Mouse (Mus musculus): ENCODE results near the gene Relch.
A peak's percentile ranks its signal among the peaks of the same experiment; 100 is the strongest.
"Not testable (repeated sequence)": the region's sequence is repeated elsewhere in the genome, so short reads cannot be mapped to it uniquely, and the experiment has no call there.

The Relch gene

DNA sequence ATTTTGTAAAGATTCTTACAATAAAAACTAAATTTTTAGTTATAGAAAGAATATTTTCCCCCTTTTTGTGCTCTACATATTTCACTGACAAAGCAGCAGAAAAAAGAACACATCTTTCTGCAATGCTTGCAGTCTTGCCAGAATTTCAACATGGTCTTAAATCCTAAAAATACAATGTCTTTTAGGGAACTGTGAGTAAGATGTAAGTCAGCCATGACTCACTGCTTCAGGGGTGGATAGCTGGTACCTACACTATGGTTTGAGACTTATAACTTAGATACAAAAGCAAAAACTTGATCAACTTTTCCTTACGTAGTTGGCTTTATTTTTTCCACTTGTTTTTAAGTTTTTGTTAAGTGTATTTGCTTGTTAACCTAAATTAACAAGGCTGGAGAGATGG lies 78.8 kb downstream of the Relch start:
- DNase-seq (ENCODE audit: low read depth, low spot score): no peak

DNA sequence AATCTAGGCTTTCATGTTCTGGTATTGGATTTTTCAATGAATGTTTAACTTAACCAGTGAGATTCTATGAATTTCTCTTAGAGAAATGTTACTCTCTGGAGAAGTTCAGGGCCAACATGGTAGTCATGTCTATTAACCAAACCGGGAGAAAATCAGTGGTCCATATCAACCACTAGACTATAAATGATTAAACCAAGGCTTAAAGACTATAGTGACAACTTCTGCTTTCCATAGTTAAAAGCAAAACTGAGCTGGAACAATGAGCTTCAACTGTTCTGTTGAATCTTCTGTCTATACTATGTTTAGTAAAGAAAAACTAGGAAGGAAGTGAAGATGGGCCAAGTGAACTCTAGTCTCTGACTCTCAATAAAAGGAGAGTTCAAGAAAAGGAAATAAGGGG lies 82.8 kb downstream of the Relch start:
- no peak for DNase-seq (ENCODE audit: low read depth, low spot score)

DNA sequence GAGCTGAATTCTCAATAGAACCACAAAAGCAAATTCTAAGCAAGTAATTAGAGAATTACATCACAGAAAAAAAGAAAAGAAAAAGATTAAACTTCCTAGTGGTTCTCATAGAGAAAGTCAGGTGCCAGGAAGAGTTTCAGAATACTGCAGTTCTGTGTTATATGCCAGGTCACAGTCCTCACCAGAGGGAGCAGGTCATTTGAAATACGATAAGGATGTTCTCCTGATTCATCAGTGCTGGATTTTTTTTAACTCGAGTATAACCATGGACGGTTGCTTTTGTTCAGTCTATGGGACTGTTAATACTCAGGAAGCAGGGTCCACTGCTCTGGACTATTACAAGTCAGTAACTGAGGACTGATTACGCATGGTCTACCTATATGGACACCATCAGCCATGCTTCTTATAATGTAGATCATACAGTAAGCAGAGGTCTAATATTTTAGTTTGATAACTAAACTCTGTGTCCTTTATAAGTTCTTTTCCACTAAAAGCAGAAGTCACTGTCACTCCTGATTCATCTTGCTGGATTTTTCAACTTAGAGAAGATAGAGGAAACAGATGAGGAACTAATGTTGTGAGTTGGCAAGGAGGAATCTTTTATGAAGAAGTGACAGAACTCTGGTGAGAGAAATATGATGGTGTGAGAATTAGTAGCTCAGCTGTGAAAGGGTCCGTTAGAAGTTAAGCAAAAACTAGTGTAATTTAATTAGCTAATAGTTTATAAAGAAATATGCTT lies 83.4 kb downstream of the Relch start:
- DNase-seq (ENCODE audit: low read depth, low spot score): no peak

DNA sequence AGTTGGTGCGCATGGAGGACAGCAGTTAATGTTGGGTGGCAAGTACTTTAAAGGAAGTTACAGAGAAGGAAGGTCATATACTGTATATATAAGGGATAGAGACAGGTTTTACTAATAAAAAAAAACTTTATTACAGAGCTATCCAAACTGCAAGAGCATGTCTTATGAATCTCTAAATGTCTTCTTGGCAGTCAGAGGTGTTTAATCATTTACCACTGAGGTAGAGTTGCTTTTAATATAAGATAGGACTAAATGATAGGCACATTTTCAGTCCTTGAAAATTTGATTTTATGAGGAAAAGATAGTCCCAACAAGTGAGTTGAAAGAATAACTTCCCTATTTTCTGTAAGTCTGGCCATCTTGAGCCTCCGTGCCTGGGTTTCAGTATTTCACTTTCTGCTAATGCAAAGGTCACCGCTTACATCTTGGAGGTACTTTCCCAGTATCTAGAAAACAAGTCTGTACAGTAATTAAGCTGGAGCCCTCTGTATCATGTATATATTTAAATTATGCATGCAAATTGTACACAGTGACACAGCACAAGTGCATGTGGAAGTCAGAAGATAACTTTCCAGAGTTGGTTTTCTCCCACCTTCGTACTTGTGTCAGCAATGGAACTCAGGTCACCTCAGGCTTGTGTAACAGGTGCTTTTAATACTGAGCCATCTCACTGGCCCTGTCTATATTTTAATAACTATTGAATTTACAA lies 84.6 kb downstream of the Relch start:
- DNase-seq (ENCODE audit: low read depth, low spot score): no peak

DNA sequence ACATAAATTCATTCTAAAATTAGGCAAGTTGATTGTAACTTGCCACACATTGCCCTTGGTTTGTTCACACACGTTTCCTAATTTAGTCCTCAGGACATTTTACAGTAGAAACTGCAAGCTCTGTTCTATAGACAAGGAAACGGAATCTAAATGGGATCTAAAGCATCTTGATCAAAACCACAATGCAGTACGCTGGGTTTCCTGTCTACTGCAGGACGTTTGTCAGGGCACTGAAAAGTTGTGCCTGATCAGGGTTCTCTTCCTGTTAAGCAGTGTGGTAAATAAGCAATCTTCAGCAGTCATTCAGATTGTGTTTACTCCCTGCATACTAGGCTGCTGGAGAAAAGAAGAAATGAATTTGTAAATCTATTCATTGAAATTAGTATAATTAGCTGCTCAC lies 88.5 kb downstream of the Relch start:
- no peak for DNase-seq (ENCODE audit: low read depth, low spot score)

DNA sequence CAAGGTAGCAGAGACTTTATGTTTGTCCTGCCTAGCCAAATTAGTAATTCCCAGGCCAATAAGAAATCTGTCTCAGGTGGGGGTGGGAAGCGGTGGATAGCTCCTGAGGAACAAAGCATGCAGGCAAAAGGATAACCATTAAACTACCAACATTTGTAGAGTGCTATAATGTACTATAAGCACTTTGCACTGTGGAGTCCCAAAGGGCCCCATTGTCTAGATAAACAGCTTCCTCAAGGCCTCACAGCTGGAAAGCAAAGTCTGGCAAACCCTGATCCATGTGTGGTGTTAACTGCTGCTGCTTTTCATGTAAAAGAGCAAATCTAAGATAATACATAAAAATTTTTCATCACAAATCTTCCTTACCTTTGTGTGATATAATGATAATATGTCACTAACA lies 89.3 kb downstream of the Relch start:
- DNase-seq (ENCODE audit: low read depth, low spot score): peak; percentile 22

DNA sequence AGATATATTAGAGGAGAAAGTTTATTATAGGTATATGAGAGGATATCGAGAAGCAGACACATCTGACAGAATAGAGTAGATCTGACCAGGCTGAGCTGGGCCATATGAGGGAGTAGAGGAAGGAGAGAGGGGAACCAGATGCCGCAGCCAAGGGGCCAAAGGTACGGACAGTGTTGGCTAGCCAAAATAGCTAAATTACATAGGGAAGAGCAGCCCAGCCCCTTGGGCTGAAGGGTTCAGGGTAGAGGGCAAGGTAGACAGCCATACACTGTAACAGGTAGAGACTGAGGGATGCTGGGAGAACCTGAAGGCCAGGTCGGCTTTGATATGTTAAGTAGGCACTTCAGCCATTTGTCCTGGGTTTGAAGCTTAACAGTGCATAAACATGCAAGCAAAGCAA lies 95.1 kb downstream of the Relch start:
- DNase-seq (ENCODE audit: low read depth, low spot score): no peak

DNA sequence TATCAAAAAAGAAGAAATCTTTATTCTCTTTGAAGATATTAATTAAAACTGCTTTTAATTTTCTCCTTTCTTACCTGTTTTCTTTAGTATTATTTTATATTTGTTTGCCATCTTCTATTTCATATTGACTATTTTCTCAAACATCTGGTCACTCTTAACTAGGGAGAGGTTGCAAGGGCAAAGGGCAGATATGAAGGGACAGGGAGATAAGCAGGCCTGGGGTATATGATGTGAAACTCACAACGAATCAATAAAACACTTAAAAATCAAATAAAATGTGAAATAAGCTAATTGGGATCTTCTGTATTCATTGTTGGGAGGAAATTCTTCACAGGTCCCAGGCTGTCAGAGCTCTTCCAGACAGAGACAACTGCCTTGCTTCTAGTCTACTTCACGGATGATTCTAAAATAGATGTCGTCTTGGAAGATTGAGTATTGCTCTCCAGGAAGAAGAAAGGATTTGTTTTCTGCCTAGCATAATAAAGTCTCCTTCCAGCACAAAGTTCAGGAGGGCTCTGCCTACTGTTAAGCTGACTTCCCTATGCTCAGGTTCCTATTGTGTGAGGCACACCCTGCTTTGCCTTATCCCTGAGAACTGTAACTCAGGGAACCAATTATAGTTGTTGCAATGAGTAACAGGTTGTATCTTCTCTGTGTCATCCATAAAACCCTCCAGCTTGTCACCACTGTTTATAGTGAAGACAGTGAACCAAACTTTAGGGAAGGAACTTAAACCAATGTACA lies 95.9 kb downstream of the Relch start:
- no peak for DNase-seq (ENCODE audit: low read depth, low spot score)

DNA sequence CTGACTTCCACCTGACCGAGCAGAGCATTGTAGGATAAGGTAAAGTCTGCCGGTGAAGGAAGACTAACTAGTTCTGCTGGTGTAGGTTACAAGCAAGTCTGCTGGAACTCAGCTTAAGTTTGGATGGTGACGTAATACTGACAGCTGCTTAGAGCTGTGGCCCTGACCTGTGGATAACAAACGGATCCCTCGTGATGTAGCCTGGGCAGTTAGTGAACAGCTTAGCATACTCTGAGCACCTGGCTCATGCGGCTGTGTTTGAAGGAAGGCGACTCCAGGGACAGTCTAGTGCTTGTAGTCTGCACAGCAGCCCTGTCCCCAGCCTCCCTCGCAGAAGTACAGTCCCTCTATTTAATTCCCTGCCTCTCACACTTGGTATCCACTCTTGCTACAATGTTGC lies 101.9 kb downstream of the Relch start:
- DNase-seq (ENCODE audit: low read depth, low spot score): no peak

DNA sequence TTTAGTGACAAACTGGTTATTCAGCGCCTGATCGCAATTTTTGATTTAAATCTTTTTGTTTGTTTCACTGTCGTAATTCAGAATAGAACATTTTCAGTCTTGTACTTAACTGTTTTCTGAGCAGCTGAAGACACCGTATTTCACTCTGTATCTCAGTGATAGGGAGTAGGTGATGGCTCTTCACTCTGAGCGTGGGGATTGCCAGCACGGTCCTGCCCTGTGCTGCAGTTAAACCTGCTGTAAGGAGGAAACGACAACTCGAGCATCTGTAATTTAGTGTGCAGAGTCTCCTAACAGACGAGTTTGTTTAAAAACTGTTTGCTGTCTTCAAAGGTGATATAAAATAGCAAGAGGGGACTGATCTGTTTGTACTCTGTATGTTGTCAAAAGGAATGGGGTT lies 102.4 kb downstream of the Relch start:
- DNase-seq (ENCODE audit: low read depth, low spot score): not testable (repeated sequence)

DNA sequence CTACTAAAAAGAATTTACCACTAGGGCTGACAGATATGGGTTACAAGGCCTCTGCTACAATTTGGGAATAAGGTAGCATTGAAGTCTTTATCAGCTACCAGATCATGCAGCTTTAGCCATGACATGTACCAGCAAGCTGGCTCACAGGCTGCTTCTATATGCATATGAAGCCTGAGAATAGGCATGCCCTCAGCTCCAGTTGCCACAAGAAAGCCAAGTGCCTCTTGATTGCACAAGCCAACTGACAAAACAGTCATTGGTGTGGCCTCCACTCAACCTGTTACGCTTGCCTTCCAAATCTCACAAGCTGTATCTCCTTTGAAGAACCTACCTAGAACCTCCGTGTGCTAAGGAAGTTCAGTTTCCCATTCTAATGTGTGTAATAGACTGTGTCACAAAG lies 104.7 kb downstream of the Relch start:
- DNase-seq (ENCODE audit: low read depth, low spot score): no peak

DNA sequence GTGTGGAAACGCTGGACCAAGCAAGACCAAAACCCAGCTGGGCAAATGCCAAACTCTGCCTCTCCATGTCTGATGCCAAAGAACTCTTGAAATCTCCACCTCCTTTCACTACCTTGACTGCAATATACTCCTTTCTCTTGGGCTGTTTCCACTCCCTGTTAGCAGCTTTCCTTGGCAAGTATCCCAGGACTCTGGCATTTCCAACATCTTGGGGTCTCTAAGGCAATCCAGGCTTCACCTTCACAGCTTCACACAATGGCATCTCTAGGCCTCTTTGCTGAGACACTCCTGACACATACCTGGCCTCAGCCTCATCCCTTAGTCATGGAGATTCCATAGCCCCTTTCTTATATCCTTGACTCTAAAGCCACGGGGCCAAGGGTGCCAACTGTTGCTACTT lies 107.0 kb downstream of the Relch start:
- no peak for DNase-seq (ENCODE audit: low read depth, low spot score)

DNA sequence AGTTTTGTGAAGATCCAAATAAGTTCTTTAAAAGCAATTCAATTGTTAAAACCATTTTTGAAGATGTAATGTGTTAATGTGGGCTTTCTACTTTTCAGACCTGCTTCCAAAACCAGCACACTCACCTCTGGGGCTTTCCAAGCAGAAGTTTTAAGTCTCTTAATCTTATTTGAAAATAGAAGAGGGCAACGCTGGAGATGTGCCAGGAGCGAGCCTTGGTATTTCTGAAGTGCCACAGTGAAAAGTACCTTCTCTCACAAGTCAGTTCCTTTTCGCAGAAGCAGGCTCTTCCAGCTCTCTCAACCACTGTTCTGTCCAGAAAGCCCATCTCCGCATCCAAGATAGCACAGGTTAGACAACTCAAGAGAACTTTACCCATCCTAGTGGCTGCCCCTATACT lies 112.8 kb downstream of the Relch start:
- DNase-seq (ENCODE audit: low read depth, low spot score): no peak

DNA sequence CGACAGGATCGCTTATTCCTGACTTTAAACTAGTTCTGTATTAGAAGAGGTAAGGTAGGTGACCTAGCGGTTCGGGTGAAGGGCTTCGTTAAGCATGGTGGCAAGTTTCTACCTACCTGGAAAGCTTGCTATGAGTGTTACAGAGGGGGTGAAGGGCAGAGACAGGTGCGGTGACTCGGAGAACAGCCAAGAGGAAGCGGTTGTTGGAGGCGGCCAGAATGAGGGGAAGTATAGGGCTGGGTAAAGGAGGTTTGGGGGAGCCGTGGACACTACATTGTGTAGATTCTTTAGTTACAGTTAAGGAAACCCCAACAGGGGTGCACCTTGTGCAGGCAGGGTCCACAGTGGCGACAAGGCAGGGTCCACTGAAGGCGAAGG lies 116.4 kb downstream of the Relch start:
- DNase-seq (ENCODE audit: low read depth, low spot score): no peak

DNA sequence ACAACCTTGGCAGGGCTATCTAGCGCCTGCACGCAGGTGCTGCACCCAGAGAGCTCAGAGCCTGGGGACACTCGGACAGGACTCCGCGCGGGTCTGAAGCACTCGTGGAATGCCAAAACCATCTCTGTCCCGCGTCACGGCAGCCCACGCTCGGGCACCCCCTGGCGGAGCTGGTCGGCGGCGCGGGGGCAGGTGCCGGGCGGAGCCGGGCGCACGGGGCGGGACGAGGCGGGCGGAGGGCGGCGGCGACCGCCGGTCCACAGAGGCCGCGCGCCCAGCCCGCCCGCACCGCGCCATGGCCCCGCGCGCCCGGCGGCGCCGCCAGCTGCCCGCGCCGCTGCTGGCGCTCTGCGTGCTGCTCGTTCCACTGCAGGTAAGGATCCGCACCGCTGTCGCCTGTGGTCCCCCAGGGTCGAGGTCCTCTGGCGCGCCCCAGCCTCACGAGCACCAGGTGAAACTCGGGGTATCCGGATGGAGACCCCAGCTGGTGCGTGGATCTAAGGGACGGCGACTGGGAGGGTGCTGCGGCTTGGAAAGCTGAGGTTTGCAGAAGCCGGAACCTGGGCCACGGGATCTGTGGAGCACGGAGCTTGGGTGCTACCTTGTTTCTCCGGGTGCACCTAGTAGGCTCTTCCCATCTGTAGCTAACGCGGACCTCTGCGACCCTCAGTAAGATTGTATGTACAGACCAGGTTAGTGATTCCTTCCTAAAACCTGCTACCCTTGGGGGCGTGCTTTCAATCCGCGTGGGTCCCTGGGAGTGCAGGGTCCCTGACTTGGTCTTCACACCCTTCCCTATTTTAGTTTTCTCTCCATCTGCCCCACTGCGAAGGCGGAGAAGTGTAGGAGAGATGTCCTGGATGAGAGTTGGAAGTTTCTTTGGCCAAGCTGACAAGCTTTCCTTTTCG lies 117.0 kb downstream of the Relch start, which contains the start of gene Tnfrsf11a:
Gene Tnfrsf11a (plus strand): TSS at position 262 of the 908 bp plus-strand sequence.
- peak; percentile 46 for DNase-seq (ENCODE audit: low read depth, low spot score)

DNA sequence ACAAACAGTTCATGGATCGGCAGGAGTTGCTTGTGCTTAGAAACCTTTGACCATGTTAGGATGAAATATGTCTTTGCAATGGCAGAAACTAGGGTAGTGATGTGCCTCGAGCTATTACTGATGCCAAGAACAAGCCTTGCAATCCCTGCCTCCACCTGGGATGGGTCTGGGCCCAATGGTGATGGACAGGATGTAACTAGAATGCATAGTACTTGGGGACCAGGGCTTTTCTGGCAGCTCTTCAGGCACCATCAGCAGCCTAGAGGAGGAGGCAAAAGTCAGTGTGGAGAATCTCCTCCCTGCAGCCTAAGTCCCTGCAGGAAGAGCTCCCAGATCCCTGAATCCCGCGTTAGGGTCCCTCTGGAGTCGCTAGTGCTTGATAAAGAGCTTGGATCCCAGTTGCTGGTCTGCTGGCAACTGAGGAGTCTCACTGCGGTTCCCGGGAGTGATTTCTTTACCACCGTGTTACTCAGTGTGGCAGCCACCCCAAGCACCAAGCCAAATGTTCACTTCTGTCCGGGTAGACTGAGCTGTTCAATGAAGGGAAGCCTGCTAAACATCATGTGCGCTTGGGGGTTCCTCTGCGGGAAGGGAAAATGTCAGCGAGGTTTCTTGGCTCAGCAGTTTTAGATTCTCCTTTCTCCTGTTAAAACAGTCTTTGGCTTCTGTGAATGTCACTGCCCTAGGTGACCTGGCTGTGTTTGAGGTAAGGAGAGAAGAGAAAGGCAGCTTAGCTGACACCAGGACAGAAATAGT lies 117.9 kb downstream of the Relch start:
- DNase-seq (ENCODE audit: low read depth, low spot score): peak; percentile 23

DNA sequence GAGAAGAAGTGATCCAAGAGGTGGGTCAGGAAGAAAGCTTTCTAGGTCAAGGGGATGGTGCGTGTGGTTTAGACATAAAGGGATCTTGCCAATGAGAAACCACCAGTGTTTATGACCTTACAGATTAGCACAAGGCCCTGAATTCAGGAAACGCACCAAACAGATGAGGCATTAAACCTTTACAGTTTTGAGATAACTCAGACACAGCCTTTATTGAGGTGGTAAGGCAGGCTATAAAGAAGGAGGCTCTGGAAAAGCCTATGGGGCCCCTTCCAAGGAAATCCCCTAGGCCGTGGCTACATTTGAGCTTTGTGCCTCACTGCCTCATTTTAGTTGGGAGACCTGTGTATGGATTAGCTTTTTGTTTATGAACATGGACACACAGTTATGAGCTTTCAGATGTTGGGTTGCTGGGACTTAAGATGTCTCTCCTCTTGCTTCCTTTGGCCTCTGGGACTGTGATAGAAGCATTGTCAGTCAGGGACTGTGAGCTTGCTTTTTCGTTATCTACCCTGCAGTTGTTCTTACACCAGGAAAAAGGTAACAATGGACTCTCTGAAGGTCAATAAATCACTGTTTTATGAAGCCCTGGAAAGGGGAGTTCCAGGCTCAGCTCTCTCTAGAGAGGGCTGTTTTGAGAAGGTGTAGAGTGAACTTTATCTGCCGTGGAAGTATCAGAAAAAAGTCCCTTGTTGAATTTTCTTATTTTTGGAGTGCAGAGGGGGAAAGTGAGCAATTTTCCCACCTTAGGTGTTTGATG lies 120.8 kb downstream of the Relch start:
- no peak for DNase-seq (ENCODE audit: low read depth, low spot score)

DNA sequence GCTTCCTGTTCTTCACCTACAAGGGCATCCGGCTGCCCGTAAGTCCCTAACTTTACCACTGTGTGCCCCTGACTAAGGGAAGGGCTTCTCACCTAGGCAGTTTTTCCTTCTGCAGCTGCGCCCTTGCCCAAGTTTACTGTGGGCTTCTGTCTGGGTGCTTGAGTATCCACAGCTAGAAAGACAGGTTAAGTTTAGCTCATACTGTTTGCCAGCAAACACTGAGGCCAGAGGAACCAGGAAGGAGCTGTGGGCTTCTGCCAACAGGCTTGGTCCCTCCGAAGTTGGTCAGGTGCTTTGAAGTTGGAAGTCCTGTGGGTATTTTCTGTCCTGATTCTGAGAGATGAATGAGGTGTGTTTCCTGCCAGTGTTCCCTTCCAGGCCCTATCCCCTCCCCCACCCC lies 121.5 kb downstream of the Relch start:
- DNase-seq (ENCODE audit: low read depth, low spot score): no peak

DNA sequence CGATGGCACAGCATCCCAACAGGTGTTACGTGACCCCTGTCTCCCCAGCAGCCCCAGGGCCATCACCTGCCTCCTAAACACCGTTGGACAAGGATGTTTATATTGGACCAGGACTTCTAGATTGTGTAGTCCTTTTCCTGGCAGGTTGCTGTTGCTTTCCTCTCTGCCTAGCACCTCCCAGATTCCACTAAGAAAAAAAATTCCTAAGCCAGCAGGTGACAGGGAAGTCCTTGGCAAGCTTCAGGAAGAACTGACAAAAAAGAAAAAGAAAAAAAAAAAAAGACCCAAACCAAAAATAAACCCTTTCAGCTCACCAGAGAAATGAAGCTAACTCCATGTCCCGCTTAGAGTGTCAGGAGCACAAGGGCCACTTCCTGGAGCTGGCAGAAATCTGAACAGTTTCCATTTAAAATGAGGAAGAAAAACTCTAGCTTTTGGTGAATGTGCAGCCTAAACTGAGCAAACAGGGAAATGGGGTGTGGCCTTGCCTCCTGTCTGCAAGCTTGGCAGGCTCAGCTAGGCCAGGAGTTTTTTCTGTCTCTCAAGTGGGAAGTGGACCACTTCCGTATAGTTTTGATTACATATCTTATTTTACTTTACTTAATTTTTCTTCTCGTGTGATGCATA lies 123.2 kb downstream of the Relch start:
- peak; percentile 51 for DNase-seq (ENCODE audit: low read depth, low spot score)

DNA sequence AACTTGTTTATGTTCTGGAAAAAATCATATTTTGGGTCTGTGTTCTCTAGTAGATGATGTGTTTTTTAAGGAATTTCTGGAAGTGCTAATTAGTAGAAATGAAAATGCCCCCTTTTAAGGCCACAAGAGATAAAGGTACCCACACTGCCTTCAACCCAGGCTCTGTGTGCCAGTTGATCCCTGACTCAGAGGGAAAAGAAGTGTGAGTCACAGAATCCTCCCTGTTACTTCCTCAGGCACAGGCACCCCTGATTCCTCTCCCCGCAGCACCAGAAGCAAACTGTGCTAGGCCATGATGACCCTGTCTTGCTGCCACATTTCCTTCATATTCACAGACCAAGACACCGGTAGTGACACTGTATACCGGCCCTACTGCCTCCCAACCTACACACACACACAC lies 126.4 kb downstream of the Relch start:
- DNase-seq (ENCODE audit: low read depth, low spot score): no peak
